Mouse (Mus musculus): ENCODE measurements at regions not wholly inside any gene's neighbourhood (a gene's known extent, or its start where the extent isn't known, plus 50 kb on each side); places are given as distances from the start of the nearest gene placed in this dataset.

DNA sequence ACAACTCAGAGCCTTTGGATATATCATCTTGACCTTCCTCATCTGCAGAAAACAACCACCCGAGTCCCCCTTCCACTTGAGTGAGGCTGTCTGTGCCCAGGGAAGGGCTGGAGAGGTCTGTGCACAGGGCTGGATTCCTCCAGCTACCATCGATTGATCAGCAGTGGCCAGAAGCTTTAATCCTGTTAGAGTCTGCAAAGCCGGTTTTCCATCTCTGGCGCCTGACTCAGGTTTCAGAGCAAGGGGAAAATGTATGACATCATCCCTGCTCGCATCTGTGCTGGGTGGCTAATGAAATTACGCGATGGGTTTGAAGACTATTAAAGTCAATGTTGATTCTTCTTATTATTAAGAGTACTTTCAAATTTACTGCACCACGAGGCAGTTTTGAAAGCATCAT is 229.4 kb upstream of the Slc30a5 start:
- DNase-seq (ENCODE audit: extremely low spot score in 1 of 2, low spot score in 1 of 2) = no peak

DNA sequence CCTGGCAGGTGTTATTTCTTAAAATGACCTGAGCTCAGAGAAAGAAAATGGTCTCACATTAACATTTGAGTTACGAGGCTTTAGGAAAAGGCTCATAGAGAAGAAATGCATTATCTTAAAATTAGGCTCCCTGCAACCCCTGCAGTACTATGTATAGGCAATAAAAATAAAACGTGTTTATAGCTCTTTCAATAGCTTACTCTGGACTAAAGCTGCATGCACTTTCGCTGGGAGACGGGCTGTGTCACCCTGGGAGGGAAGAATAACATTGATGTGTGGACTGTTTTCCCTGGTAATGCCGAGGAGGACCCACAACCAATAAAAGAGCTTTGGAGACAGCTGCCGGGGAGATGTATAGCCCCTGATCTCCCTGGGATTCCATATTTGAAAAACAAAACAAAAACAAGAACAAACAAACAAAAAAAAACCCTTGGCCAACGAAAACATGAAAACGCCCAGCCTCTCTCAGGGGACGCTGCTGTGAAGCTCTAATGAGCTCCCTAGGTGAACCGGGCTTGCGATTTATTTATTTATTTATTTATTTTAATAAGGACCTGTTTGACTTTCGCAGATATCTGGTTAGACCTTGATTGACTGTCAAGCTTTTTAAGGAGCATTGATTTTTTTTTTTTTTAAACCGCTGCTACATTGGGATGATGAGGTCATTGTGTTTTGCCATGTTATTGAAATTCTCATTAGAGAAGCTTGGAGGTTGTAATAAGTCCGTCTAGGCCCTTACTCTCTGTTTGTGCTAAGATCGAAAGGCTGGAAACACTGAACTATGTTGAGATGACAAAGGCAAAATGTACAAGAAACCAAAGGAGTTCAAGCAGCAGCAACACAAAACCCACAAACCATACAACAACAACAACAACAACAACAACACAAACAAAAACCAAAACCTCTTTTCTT is 228.3 kb upstream of the Slc30a5 start:
- no peak for DNase-seq (ENCODE audit: extremely low spot score in 1 of 2, low spot score in 1 of 2)

DNA sequence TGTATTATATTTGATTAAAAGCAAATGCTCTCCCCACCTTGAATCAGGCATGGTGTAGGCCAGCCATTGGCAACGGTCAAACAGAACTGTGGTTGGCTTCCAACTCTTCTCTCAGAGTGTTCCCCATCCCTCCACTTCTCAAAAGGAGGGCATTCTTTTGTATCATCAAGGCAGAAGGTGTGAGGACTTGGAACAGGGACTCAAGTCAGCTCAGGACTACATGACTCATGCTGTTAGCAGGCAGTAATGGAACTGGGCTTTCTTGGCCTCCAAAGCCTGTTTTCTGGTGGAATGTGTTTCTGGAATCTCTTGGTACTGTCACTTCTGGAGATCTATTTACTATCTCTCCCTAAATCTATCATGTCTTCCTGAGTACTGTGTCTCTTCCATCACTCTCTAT is 216.3 kb upstream of the Slc30a5 start:
- no peak for DNase-seq (ENCODE audit: extremely low spot score in 1 of 2, low spot score in 1 of 2)

DNA sequence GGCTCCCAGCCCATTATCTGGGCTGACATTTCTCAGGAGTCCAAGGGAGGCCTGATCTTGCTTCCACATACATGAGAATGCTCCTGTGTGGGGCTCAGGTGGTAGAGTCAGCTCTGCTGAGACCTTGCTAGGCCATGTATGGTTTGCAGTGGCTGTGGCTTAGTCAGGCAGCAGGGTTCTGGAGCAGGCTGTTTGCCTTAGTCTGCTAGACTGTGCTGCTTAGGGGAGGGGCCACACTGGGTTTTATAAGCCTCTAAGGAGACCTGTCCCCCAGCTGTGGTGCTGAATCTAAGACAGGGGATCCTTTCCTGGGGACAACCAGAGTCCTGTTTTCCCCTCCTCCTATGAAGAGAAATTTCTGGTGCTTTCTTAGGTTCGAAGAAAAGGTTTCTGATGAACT is 199.4 kb upstream of the Slc30a5 start:
- DNase-seq (ENCODE audit: extremely low spot score in 1 of 2, low spot score in 1 of 2) = no peak

DNA sequence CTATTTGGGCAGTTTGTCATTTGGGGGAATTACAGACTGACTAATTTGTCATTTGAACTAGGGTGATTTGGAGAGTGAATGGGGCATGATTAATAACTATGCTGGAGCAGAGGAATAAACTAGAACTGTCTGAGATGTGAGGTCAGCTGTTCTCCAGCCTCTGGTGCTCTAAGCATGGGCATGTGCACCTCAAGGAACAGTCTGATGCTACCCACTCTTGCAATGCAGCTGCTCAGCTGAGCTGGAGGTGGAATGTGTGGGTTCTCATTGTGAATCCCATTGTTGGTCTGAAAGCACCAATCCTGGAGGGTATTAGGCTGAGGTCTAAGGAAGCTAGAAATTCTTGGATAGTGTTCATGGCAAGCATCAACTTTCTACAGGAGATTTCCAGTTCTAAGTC is 192.8 kb upstream of the Slc30a5 start:
- DNase-seq (ENCODE audit: extremely low spot score in 1 of 2, low spot score in 1 of 2) = no peak

DNA sequence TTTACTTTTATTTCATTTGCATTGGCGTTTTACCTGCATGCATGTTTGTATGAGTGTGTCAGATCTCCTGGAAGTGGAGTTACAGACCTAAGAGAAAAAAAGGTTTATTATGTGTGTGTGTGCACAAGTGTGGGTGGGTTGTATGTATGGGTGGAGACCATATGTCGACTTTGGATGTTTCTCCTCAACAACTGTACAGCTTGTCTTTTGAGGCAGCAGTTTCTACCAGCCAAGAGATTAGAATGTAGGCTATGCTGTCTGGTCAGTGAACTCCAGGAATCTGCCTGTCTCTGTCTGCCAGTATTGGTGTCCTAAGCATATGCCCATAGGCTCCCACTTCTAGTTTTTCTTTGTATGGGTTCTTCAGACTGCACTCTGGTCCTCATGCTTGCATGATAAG is 192.3 kb upstream of the Slc30a5 start:
- no peak for DNase-seq (ENCODE audit: extremely low spot score in 1 of 2, low spot score in 1 of 2)

DNA sequence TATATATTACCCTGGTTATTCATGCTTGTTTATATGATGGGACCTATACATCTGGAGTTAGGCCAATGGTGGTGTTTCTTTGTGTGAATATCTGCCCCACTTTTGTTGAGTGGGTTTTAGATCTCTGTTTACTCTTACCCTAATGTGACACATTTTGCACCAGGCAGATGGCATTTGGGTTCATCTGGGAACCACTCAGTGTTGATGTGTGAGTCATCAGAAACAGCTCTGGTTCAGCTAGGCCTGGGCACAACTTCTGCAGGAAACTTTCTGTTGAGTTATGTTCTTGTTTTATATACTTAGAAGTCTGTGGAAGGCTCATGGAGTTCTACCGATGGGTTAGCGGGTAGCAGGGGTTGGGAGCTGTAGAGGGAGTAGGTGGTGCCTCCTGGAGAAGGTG is 191.7 kb upstream of the Slc30a5 start:
- no peak for DNase-seq (ENCODE audit: extremely low spot score in 1 of 2, low spot score in 1 of 2)

DNA sequence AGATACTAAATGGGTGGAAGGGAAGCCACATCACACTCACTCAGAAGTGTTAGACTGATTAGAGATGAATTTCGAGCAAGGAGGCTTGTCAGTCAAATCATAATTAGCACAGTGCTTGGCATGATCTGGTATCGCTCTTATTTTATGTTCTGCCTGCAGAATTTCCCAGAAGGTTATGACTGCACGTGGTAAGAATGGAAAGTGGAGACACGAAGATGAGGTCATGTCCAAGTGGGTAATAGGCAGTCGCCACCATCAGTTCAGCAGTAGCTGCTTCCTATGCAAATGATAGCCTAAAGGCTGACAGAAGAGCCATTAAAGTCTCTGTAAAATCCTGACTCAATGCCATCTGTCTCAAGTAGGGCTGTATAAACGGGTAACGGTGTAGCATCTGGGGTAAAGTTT is 186.0 kb upstream of the Slc30a5 start:
- DNase-seq (ENCODE audit: extremely low spot score in 1 of 2, low spot score in 1 of 2) = no peak

DNA sequence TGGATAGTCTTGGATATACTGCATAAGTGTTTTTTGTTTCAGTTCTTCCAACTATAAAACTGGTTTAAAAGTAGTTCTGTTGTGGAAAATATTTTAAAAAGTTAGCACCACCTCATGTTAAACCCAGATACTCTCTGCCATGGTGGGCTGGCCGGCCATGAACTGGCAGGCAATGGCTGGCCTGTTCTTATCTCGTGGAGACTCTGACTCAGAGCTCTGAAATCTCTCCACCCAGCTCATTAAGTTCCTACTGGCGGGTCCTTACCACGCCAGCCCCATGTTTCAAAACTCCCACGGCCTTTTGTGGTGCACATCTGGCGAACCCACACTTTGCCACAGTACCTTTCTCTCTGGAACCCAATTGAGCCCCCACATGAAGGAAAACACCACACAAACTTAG is 183.8 kb upstream of the Slc30a5 start:
- no peak for DNase-seq (ENCODE audit: extremely low spot score in 1 of 2, low spot score in 1 of 2)

DNA sequence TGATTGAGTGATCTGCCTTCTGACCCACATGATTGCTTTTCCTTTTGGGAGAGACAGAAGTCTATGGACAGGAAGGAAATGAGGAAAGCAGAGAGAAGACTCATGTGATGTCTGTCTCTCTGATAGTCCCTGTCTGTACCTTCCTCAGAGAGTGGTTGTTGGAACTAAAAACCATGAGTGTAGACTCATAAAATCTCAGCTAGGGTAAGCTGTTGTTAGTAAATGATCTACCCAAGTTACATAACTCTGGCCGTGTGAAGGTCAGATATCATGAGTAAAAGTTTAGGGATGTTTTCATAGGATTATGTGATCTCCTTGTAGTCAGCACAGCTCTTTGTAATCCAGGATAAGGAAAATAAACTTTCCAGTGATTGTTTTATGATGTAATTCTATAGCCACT is 183.0 kb upstream of the Slc30a5 start:
- no peak for DNase-seq (ENCODE audit: extremely low spot score in 1 of 2, low spot score in 1 of 2)

DNA sequence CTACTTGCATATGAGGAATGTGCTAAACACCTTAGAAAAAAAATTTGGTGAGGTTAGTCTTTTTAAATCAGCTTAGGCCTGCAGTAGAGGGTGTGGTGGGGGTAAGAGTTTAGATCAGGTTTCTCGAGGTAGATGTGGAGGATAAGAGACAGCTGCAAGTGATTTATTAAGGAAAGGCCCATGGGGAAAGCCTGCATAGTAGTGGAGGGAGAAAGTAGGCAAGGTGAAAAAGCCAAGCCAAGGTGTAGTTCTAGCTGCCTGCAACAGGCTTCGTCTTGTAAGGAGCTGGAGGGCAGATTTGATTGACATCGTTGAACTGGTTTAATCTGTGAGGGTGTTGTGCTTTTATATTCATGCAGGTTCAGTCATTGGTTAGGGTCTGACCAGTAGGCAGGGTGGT is 182.2 kb upstream of the Slc30a5 start:
- DNase-seq (ENCODE audit: extremely low spot score in 1 of 2, low spot score in 1 of 2) = no peak

DNA sequence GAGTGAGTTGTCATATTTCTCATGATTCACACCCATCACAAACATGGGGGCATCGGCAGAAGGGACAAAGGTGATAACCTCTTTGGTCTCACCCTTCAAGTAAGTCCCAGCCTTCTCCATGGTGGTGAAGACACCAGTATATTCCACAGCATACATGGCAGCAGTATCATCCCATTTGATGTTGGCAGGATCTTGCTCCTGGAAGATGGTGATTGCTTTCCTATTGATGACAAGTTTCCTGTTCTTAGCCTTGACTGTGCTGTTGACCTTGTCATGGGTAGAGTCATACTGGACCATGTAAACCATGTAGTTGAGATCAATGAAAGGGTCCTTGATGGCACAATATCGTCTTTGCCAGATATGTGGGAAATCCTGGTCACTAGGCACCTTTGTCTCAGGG is 180.4 kb upstream of the Slc30a5 start:
- DNase-seq (ENCODE audit: extremely low spot score in 1 of 2, low spot score in 1 of 2) = no peak

DNA sequence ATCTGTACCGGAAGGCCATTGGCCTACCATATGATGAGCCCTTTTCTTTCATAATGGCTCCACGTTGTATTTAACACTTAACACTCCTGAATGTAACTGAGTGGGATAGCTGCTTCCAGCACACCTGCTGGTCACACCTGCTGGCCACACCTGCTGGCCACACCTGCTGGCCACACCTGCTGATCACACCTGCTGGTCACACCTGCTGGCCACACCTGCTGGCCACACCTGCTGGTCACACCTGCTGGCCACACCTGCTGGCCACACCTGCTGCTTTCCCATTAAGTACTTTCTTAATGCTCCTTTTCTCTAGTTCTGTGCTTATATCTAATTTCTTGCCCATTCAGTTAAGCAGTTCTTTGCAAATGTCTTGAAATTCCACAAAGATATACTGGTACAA is 157.4 kb upstream of the Slc30a5 start:
- no peak for DNase-seq (ENCODE audit: extremely low spot score in 1 of 2, low spot score in 1 of 2)

DNA sequence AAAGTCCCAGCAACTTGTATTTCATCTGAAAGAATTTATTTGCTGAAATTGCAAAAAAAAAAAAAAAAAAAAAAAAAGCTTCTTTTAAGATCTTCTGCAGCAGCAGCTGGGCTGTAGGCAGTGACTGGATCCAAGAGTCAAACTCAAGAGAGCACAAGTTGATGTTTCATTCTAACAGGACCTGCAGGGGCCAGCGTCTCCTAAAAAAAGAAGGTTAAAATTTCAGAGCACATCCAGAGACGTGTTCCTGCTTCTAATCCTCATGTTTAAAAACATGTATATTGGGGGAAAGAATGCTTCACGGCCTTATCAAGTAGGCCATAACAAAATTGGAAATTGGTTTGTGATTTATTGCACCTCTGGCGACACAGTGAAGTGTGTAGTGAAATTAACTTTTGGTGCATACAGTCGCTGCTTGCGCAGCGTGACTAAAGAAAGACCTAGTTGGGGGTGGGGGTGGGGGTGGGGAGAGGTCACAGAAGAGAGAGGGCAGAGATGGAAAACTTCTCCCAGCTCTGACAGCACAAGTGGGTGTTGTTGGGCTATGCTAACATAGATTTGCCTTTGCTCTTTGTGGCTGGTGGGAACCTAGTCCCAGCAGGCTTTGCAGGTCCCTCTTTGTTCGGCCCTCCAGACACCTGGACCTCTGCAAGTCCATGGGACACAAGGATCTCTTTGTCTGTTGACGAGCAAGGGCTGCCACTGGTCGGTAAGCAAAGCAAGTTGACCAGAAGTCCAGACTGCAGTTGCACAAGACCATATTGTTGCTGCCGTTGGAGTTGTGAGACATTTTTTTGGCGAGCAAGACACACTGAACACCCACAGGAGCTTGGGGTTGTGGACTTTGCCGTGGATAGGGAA is 155.7 kb upstream of the Slc30a5 start:
- no peak for DNase-seq (ENCODE audit: extremely low spot score in 1 of 2, low spot score in 1 of 2)

DNA sequence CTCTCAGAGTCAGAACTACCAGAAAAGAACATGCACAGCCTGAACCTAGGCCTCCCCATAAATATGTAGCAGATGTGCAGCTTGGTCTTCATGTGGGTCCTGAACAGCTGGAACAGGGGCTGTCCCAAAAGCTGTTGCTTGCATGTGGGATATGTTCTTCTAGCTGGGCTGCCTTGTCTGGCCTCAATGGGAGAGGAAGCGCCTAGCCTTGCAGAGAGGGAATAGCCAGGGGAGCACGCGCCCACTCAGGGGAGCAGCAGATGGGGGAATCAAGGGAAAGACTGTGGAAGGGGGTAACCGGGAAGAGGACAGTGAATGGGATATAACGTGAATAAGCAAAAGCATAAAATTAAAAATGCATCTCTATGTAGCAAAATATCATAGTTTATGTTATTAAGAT is 154.9 kb upstream of the Slc30a5 start:
- DNase-seq (ENCODE audit: extremely low spot score in 1 of 2, low spot score in 1 of 2) = no peak

DNA sequence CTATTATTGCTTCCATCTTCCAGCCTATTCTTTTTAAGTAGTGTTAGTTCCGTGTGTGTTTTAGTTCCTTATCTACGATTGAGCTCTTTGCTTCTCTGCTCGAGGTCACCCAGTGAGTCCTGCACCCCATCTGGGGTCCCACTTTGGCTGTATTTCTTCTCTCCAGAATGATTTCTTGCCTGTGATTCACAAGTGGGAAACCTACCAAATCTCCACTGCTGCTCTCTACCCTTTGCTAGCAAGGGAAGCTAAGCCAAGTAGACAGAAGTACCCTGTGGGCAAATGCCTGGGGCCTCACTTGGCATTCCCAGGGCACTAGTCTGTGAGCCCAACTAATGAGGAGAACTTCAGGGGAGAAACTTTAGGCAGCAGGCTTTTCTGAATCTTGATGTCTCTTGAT is 142.5 kb upstream of the Slc30a5 start:
- DNase-seq (ENCODE audit: extremely low spot score in 1 of 2, low spot score in 1 of 2) = no peak

DNA sequence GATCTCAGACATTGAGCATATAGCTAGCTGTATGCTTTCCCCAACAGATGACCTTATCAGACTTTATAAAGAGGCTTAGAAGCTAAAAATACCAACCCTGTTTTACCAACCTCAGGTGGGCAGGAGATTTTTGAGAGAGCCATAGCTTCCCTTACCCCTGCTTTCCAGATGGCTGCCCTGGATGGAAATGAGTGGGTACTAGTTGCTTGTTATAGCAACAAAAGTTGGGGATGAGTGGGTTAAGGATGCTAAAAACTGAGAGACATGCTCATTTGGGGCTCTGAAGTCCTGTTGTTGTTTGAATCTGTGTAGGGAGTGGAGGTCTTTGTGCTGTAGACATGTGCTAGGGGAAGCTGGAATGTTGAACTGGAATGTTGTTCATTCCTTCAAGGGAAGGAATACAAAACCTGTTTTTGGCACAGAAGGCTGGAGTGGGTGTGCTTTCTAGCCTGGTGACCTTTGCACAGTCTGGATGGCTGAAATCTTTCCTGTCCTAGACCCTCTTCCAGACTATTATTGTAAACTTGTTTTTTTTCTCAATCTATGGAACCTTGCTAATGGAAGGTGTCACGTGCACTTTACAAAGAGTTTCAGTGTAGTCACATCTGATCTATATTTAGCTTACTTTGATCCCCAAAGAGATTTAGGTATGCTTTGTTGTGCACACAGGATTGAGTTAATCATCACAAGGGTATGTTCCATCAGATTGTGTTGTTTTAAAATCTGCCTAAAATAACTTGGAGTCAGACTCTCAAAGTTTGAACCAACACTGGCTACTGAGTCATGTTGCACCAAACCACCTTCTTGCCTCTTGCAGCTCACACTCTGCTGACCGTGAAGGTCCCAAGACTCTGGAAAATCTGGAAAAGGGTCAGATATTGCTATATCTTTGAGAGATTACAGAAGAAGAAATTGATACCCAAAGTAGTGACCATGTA is 138.1 kb upstream of the Slc30a5 start:
- DNase-seq (ENCODE audit: extremely low spot score in 1 of 2, low spot score in 1 of 2) = no peak

DNA sequence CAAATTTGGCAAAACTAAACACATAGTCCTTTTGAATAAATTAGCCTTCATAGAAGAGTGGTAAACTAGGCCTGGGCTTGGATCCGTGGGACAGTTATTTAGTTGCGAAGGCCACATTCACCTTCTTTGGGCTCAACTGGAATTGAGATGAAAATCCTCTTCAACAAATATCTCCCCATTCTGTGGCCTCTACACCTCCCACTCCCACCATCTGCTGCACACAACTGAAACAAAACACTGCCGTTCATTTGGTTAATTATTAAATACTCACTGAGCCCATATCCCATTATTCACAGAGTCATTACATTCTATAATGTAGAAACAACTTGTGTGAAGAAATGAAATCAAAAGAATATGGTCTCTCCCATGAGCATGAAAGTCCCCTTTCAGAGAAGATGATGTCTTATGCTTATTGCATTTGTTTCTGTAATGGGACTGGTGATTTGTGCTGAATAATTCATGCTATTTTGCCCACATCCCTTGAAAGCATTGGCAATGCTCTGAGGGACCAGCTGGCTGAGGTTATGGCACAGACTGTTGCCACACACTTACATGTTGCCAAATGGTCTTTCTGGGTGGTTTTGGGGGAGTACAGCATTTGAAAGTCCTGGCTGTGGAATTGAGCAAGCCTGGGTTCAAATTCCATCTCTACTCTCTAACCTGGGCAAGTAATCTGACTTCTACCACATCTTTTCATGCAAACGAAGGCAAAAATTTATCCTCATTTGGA is 129.7 kb upstream of the Slc30a5 start:
- DNase-seq (ENCODE audit: extremely low spot score in 1 of 2, low spot score in 1 of 2) = peak in 1 of 2 experiments; percentile 36

DNA sequence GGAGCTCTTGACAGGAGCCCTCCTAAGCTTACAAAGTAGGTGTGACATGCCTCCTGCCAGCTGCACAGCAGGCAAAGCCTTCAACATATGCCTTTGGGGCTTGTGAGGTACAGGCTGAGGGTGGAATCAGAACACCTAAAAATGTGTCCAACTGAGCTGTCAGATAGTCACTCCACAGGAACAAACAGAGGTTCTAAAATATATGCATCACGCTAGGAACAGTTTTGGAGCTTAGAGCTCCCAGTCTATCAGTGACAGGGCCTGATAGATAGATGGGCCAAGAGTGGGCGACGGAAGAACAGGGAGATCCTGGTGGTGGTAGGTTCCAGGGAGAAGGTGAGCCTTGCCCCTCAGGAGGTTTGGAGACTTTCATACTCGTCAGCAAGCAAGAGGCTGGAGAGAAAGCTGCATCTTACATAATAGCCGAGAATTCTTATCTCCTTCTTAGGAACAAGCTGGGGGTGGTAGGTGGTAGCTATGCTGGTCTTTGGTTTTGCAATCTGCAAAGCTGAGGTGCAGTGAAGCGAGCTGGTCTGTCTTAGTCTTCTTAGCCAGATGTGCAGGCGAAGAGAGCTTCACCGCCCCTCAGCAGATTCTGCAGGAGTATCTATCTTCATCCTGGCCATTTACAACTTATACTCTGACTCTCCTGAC is 121.5 kb upstream of the Slc30a5 start:
- no peak for DNase-seq (ENCODE audit: extremely low spot score in 1 of 2, low spot score in 1 of 2)
